Mouse (Mus musculus) lung, embryonic 16.5 days (tissue): ENCODE results near the gene Ephx1. TPM values are rescaled to one million over a fixed set of nuclear protein-coding genes. Genes with fewer than 3 reads are reported as not detected.
"Not testable (repeated sequence)": the region's sequence is repeated elsewhere in the genome, so short reads cannot be mapped to it uniquely, and the experiment has no call there.

ENCODE experiments used
- ATAC-seq: fragments of 200-750 bp; cut with Nextera tagmentation; 2 replicates; pipeline ENCODE4 v1.8.0; 2017; ENCODE audit warnings: low read depth, mild to moderate bottlenecking, moderate library complexity
- H3K27ac ChIP-seq: fragments of 300-500 bp; sonication (generic); 2 replicates; pipeline ENCODE4 v1.5.1; 2014; ENCODE audit warnings: mild to moderate bottlenecking, control low read depth, low read length
- H3K27me3 ChIP-seq: fragments of 300-500 bp; sonication (generic); 2 replicates; pipeline ENCODE4 v1.6.1; 2014; ENCODE audit warnings: low read depth, low read length, mixed read lengths; ENCODE audit not compliant: control insufficient read depth, insufficient read depth
- H3K36me3 ChIP-seq: fragments of 300-500 bp; sonication (generic); 2 replicates; pipeline ENCODE4 v1.6.1; 2014; ENCODE audit warnings: low read length; ENCODE audit not compliant: control insufficient read depth, insufficient read depth
- H3K4me1 ChIP-seq: fragments of 300-500 bp; sonication (generic); replicated peaks from 2 replicates; pipeline ENCODE4 v1.6.1; 2014; ENCODE audit warnings: low read length, mixed read lengths; ENCODE audit not compliant: control insufficient read depth, insufficient read depth
- H3K4me2 ChIP-seq: fragments of 300-500 bp; sonication (generic); 2 replicates; pipeline ENCODE4 v1.6.1; 2014; ENCODE audit warnings: low read depth, low read length, control low read depth
- H3K4me3 ChIP-seq: fragments of 300-500 bp; sonication (generic); 2 replicates; pipeline ENCODE4 v1.5.1; 2014; ENCODE audit warnings: mild to moderate bottlenecking, low read length, control low read depth
- H3K9ac ChIP-seq: fragments of 300-500 bp; sonication (generic); 2 replicates; pipeline ENCODE4 v1.6.1; 2014; ENCODE audit warnings: low read length, control low read depth
- H3K9me3 ChIP-seq: fragments of 300-500 bp; sonication (generic); 2 replicates; pipeline ENCODE4 v1.6.1; 2016; ENCODE audit warnings: low read length; ENCODE audit not compliant: control insufficient read depth
- WGBS: fragments of 180-500 bp; shearing (Covaris S2); extraction: QIAGEN DNeasy Blood & Tissue Kit; methylation state at CpG from one replicate; pipeline ENCODE4 v1.1.7; 2014; 5-methylcytosine and 5-hydroxymethylcytosine counted together
- polyA plus RNA-seq: library from polyadenylated mRNA; unstranded; fragments of >200 nt; fragmentation: Nextera tagmentation; extraction: Ambion mirVana; gene quantifications from 2 replicates; pipeline ENCODE4 v1.2.1, GENCODE M21; 2015

The Ephx1 gene
- polyA plus RNA-seq, 1 experiment from 2014 or later: 11.8 TPM

DNA sequence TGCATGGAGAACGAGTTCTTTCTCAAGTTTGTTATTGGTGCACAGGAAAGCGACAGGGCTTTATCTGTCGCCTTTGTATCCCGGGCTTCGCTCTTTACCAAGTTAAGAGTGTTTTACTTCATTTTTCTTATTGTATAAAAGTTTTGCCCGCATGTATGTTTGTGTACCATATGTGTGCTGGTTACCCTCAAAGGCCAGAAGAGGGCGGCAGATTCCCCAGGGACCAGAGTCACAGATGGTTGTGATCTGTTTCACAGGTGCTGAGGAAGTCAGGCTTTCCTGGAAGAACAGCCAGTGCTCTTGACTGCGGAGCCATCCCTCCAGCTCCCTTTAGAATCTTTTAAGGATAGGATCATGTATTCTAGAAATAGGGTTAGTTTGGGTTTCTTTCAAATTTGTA lies 34.0 kb downstream of the Ephx1 start:
- no peak for ATAC-seq
- Histone ChIP-seq H3K4me3 (no peak overlapping the region), H3K9ac (no peak overlapping the region), H3K27me3 (no peaks in the 10 kb centered on the region), H3K4me1 (no peaks in the 10 kb centered on the region), H3K4me2 (no peak overlapping the region), H3K36me3 (no peaks in the 10 kb centered on the region), H3K9me3 (no peaks in the 10 kb centered on the region), H3K27ac (no peak overlapping the region)
- WGBS: 88% methylated on average over 8 of the region's 8 CpGs

DNA sequence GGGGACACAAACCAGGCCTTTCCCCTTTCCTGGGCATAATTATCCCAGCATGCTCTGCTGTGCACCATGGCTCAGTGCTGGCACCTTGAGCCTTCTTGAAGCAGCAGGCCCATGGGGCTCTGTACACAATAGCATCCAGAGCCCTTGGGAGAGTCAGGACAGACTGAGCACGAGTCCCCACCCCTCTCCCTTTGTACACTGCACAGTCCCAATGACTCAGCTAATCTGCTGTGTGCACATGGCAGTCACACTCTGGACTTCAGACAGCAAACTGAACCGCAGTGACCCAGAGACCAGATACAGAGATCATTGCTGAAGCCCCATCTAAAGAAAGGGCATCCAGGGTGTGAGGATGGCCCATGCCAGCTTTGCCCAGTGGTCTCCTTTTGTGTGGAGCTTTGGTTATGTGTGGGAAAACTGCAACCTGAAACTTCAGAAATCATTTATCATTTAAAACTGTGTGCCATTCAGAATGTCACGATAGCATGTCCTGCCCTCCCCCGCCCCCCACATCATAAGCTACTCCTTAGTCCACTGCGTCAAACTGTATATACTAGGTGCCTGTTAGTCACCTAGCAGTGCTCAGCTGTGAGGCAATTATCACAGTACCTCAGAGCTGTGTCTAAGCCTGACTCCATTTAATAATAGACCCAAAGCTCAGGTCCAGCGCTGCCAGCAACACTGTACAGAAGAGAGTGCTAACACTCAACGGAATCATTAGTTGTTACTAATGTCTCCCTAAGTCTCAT lies 39.2 kb downstream of the Ephx1 start:
- ATAC-seq, H3K4me2 ChIP-seq, H3K9me3 ChIP-seq, H3K4me3 ChIP-seq, H3K27me3 ChIP-seq, H3K9ac ChIP-seq, H3K36me3 ChIP-seq, H3K27ac ChIP-seq, H3K4me1 ChIP-seq: not testable (repeated sequence)
- 75% methylated on average over 7 of the region's 7 CpGs for WGBS

GRCm38 (mm10) chr1:180980464-180980863 lies 40.2 kb downstream of the Ephx1 start:
- no peaks in the 10 kb centered on the region for H3K27me3 ChIP-seq
- H3K9ac ChIP-seq: no peak overlapping the region
- ATAC-seq: no peak
- no peaks in the 10 kb centered on the region for H3K9me3 ChIP-seq
- H3K27ac ChIP-seq: no peak overlapping the region
- H3K4me1 ChIP-seq: no peaks in the 10 kb centered on the region
- no peaks in the 10 kb centered on the region for H3K36me3 ChIP-seq
- WGBS: 64% methylated on average over 2 of the region's 2 CpGs
- H3K4me2 ChIP-seq: no peak overlapping the region
- H3K4me3 ChIP-seq: no peak overlapping the region

DNA sequence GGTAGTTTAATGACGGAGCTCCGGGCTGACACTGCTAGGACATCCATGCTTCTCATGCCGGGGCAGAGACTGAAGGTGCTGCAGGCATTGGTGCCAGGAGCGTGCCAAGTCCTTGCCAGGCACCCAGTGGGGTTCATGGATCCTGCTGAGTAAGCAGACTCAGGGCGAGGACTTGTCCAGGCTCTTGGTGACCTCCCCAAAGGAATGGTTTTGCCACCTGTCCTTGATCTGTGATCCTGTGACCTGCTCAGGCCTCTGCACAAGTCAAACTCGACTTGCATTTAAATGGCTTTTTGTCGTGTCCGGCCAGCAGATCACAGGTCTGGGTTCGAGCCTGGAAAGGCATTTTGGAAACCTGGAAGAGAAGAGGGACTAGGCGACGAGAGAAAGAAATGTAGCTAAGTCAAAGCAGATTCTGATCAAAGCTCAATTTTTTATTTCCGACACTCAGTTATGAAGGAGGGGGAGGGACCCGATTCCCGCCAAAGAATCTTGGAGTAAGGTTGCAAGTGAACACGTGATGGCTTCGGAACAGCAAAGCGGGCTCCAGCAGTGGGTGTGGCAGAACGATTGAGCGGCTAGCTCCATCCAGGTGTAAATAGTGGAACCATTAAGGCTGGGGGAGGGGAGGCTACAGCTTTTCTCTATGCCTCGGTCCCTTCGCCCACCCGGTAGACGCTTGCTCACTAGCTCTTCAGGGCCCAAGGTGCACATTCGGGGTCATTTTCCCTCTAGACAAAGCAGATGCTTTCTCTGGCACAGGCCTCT lies 41.0 kb downstream of the Ephx1 start:
- H3K9ac ChIP-seq: no peak overlapping the region
- H3K27me3 ChIP-seq: no peaks in the 10 kb centered on the region
- 73% methylated on average over 24 of the region's 24 CpGs for WGBS
- H3K4me1 ChIP-seq: no peaks in the 10 kb centered on the region
- no peak overlapping the region for H3K4me2 ChIP-seq
- H3K36me3 ChIP-seq: no peaks in the 10 kb centered on the region
- no peak overlapping the region for H3K27ac ChIP-seq
- H3K9me3 ChIP-seq: no peaks in the 10 kb centered on the region
- H3K4me3 ChIP-seq: no peak overlapping the region
- no peak for ATAC-seq

DNA sequence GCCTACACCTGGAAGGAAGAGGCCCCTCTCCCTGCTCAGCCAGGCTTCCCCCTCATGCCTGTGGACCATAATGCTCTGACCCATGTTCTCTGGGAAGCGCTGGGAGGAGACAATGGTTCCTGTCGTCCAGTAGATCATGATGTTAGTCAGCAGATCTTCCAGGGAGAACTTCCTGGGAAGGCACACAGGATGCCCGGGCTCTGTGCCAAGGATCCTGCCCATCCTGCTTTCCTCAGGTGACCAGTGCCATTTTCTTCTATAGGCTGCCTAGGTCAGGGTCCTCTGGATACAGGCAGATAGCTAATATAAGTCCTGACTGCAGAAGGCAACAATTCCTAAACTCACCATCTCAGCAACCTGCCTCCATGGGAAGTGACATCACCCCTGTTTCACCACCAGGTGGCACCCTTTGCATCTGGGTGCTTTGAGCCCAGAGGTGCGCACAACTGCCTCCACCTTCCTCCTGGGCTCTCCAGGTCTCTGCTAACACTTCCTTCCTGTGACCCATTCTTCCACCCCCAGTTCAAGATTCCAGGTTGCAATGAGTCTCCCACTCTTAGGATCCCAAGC lies 44.5 kb downstream of the Ephx1 start:
- Histone ChIP-seq H3K27me3 (no peaks in the 10 kb centered on the region), H3K27ac (no peak overlapping the region), H3K9ac (no peak overlapping the region), H3K4me3 (no peak overlapping the region), H3K9me3 (no peaks in the 10 kb centered on the region), H3K36me3 (no peaks in the 10 kb centered on the region), H3K4me2 (no peak overlapping the region), H3K4me1 (no peaks in the 10 kb centered on the region)
- no peak for ATAC-seq
- WGBS: 53% methylated on average over 4 of the region's 4 CpGs

DNA sequence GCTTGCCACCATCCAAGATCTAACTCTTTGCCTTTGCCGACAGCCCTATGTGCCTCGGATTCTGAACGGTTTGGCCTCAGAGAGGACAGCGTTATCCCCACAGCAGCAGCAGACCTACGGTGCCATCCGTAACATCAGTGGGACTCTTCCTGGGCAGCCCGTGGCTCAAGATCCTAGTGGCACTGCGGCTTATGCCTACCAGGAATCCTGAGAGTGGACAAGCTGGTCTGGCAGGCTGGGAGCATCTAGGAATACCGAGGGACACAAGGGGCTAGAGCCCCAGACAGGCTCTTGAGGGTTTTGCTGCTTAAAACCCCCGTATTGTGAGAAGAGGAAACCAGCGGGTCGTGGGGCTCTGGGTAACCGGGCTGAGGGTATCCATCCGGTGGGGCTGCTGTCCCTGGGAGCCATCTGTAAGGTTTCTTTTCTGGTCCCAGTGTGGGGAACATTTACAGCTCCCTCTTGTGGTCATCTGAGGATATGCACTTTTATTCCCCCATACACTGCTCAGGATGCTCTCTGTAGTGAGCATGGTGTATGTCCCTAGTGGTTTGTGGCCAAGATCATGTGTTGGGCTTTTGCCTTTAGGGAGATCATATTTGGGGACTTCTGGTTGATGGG lies 46.5 kb downstream of the Ephx1 start:
- WGBS: 51% methylated on average over 14 of the region's 14 CpGs
- H3K9me3 ChIP-seq: no peaks in the 10 kb centered on the region
- no peak overlapping the region for H3K4me3 ChIP-seq
- H3K9ac ChIP-seq: no peak overlapping the region
- no peak overlapping the region for H3K4me2 ChIP-seq
- no peak overlapping the region for H3K27ac ChIP-seq
- H3K36me3 ChIP-seq: no peaks in the 10 kb centered on the region
- H3K27me3 ChIP-seq: no peaks in the 10 kb centered on the region
- H3K4me1 ChIP-seq: no peaks in the 10 kb centered on the region; the same call in 1 of the 2 replicates
- peak; percentile 67 for ATAC-seq

DNA sequence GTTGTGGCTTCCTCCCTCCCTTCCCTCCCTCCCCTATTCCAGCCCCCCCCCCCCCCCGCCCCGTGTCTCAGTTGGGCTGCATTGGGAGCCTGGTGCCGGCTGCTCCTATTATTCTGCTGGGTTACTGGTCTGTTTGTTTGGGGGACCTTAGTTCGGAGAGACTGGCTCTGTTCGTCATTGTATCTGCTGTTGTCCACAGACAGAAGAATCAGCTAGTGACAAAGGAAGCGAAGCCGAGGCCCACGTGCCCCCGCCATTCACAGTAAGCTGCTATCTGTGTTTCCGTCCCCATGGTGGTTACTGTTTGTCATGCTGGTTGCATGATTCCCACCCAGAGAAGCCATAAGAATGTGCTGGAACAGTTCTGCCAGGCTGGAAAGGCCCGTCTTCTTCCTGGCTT lies 47.8 kb downstream of the Ephx1 start:
- Histone ChIP-seq H3K9ac (no peak overlapping the region), H3K9me3 (no peaks in the 10 kb centered on the region), H3K36me3 (peaks cover 6% of the 10 kb centered on the region), H3K4me3 (no peak overlapping the region), H3K4me2 (no peak overlapping the region), H3K4me1 (no peaks in the 10 kb centered on the region; the same call in 1 of the 2 replicates), H3K27me3 (no peaks in the 10 kb centered on the region), H3K27ac (no peak overlapping the region)
- 83% methylated on average over 11 of the region's 11 CpGs for WGBS
- ATAC-seq: no peak

GRCm38 (mm10) chr1:180967261-180967660 lies 53.4 kb downstream of the Ephx1 start:
- Histone ChIP-seq H3K4me1 (no peaks in the 10 kb centered on the region; the same call in 1 of the 2 replicates), H3K36me3 (peaks cover 21% of the 10 kb centered on the region), H3K9me3 (no peaks in the 10 kb centered on the region), H3K9ac (no peak overlapping the region), H3K4me3 (no peak overlapping the region), H3K27me3 (no peaks in the 10 kb centered on the region), H3K4me2 (no peak overlapping the region), H3K27ac (no peak overlapping the region)
- ATAC-seq: no peak
- 79% methylated on average over 7 of the region's 7 CpGs for WGBS

- Histone ChIP-seq H3K4me1 (no peaks in the 10 kb centered on the region; the same call in 1 of the 2 replicates), H3K27ac (no peak overlapping the region), H3K9me3 (no peaks in the 10 kb centered on the region), H3K27me3 (no peaks in the 10 kb centered on the region), H3K4me3 (no peak overlapping the region), H3K4me2 (no peak overlapping the region), H3K36me3 (peaks cover 24% of the 10 kb centered on the region), H3K9ac (no peak overlapping the region)
- no peak for ATAC-seq
- WGBS: 54% methylated on average over 3 of the region's 3 CpGs
Observed at GRCm38 (mm10) chr1:180966542-180966941, 54.2 kb downstream of the Ephx1 start.
